Mouse (Mus musculus): Measurements from ENCODE around the gene Olfr1389. TPM values are rescaled to one million over a fixed set of nuclear protein-coding genes. Genes with fewer than 3 reads are reported as not detected.

Olfr1389 gene
- polyA plus RNA-seq, 1 experiment from 2014 or later = not detected

Other genes with a start within 250 kb of the Olfr1389 start
- gene Btnl9, start 235.9 kb upstream of the Olfr1389 start, polyA plus RNA-seq (2015; fragmentation: Nextera tagmentation; extraction: Ambion mirVana) = 0.76 and 1.6 TPM in 2 replicates
- 10.2 and 10.4 TPM in 2 replicates for gene Zfp62, start 219.8 kb upstream of the Olfr1389 start, polyA plus RNA-seq (2015; fragmentation: Nextera tagmentation; extraction: Ambion mirVana)
- gene Mgat1, start 178.9 kb upstream of the Olfr1389 start, polyA plus RNA-seq (2015; fragmentation: Nextera tagmentation; extraction: Ambion mirVana) = 35.1 and 45.6 TPM in 2 replicates
- gene Olfr1393, start 144.8 kb upstream of the Olfr1389 start, polyA plus RNA-seq (2015; fragmentation: Nextera tagmentation; extraction: Ambion mirVana) = not detected in 2 replicates
- gene Olfr1392, start 137.8 kb upstream of the Olfr1389 start, polyA plus RNA-seq (2015; fragmentation: Nextera tagmentation; extraction: Ambion mirVana) = not detected in 2 replicates
- gene Olfr10, start 118.3 kb upstream of the Olfr1389 start, polyA plus RNA-seq (2015; fragmentation: Nextera tagmentation; extraction: Ambion mirVana) = not detected in 2 replicates
- not detected in 2 replicates for gene Olfr1391, start 100.3 kb upstream of the Olfr1389 start, polyA plus RNA-seq (2015; fragmentation: Nextera tagmentation; extraction: Ambion mirVana)
- not detected in 2 replicates for gene Olfr1390, start 87.9 kb upstream of the Olfr1389 start, polyA plus RNA-seq (2015; fragmentation: Nextera tagmentation; extraction: Ambion mirVana)
- gene Olfr1388, start 13.6 kb downstream of the Olfr1389 start, polyA plus RNA-seq (2015; fragmentation: Nextera tagmentation; extraction: Ambion mirVana) = 0.06 TPM in 1 of 2 replicates, not detected in the other
- not detected in 2 replicates for gene Olfr1387, start 32.3 kb downstream of the Olfr1389 start, polyA plus RNA-seq (2015; fragmentation: Nextera tagmentation; extraction: Ambion mirVana)
- not detected in 2 replicates for gene Olfr1386, start 42.0 kb downstream of the Olfr1389 start, polyA plus RNA-seq (2015; fragmentation: Nextera tagmentation; extraction: Ambion mirVana)
- not detected in 2 replicates for gene Olfr1385, start 66.0 kb downstream of the Olfr1389 start, polyA plus RNA-seq (2015; fragmentation: Nextera tagmentation; extraction: Ambion mirVana)
- gene Olfr1384, start 83.7 kb downstream of the Olfr1389 start, polyA plus RNA-seq (2015; fragmentation: Nextera tagmentation; extraction: Ambion mirVana) = not detected in 2 replicates
- gene Olfr1383, start 96.6 kb downstream of the Olfr1389 start, polyA plus RNA-seq (2015; fragmentation: Nextera tagmentation; extraction: Ambion mirVana) = not detected in 2 replicates
- not detected in 2 replicates for gene Olfr1382, start 105.2 kb downstream of the Olfr1389 start, polyA plus RNA-seq (2015; fragmentation: Nextera tagmentation; extraction: Ambion mirVana)
- gene Olfr1381, start 120.4 kb downstream of the Olfr1389 start, polyA plus RNA-seq (2015; fragmentation: Nextera tagmentation; extraction: Ambion mirVana) = not detected in 2 replicates
- gene Olfr1380, start 133.8 kb downstream of the Olfr1389 start, polyA plus RNA-seq (2015; fragmentation: Nextera tagmentation; extraction: Ambion mirVana) = not detected in 2 replicates
- 2.9 and 3.8 TPM in 2 replicates for gene Flt4, start 186.2 kb downstream of the Olfr1389 start, polyA plus RNA-seq (2015; fragmentation: Nextera tagmentation; extraction: Ambion mirVana)
- 0.20 TPM in 1 of 2 replicates, not detected in the other for gene Scgb3a1, start 240.5 kb downstream of the Olfr1389 start, polyA plus RNA-seq (2015; fragmentation: Nextera tagmentation; extraction: Ambion mirVana)

Measured in liver, embryonic 15.5 days (tissue).